Mouse (Mus musculus) lung, embryonic 15.5 days (tissue): ENCODE data around the gene Fam172a. TPM values are rescaled to one million over a fixed set of nuclear protein-coding genes. Genes with fewer than 3 reads are reported as not detected.

ENCODE experiments used
- ATAC-seq: fragments of 200-750 bp; cut with Nextera tagmentation; 2 replicates; pipeline ENCODE4 v1.8.0; 2017; ENCODE audit warnings: moderate number of reproducible peaks, borderline replicate concordance; ENCODE audit not compliant: low FRiP score, low TSS enrichment; ENCODE audit errors: extremely low read depth
- H3K27ac ChIP-seq: fragments of 300-500 bp; sonication (generic); 2 replicates; pipeline ENCODE4 v1.5.1; 2015; ENCODE audit warnings: moderate library complexity, mild to moderate bottlenecking, inconsistent platforms
- H3K27me3 ChIP-seq: fragments of 300-500 bp; sonication (generic); 2 replicates; pipeline ENCODE4 v1.6.1; 2015; ENCODE audit warnings: inconsistent platforms
- H3K36me3 ChIP-seq: fragments of 300-500 bp; sonication (generic); 2 replicates; pipeline ENCODE4 v1.6.1; 2015; ENCODE audit warnings: inconsistent platforms
- H3K4me1 ChIP-seq: fragments of 300-500 bp; sonication (generic); 2 replicates; pipeline ENCODE4 v1.6.1; 2015; ENCODE audit warnings: inconsistent platforms
- H3K4me2 ChIP-seq: fragments of 300-500 bp; sonication (generic); 2 replicates; pipeline ENCODE4 v1.6.1; 2015; ENCODE audit warnings: inconsistent platforms, mild to moderate bottlenecking, moderate library complexity
- H3K4me3 ChIP-seq: fragments of 300-500 bp; sonication (generic); 2 replicates; pipeline ENCODE4 v1.5.1; 2015; ENCODE audit warnings: mild to moderate bottlenecking, inconsistent platforms
- H3K9ac ChIP-seq: fragments of 300-500 bp; sonication (generic); 2 replicates; pipeline ENCODE4 v1.6.1; 2015; ENCODE audit warnings: inconsistent platforms
- H3K9me3 ChIP-seq: fragments of 300-500 bp; sonication (generic); 2 replicates; pipeline ENCODE4 v1.6.1; 2016; ENCODE audit warnings: inconsistent platforms
- WGBS: fragments of 180-500 bp; shearing (Covaris S2); methylation state at CpG from one replicate; pipeline ENCODE4 v1.1.7; 2015; 5-methylcytosine and 5-hydroxymethylcytosine counted together
- polyA plus RNA-seq: library from polyadenylated mRNA; unstranded; fragments of >200 nt; fragmentation: Nextera tagmentation; extraction: Ambion mirVana; gene quantifications from 2 replicates; pipeline ENCODE4 v1.2.1, GENCODE M21; 2015

The Fam172a gene
- polyA plus RNA-seq, 1 experiment from 2014 or later, result 32.6 TPM

GRCm38 (mm10) chr13:78197819-78198390 is 496.1 kb downstream of the Fam172a start:
- Histone ChIP-seq H3K4me3 (peak overlapping the region; percentile 70), H3K4me1 (peaks cover 22% of the 10 kb centered on the region), H3K4me2 (peak overlapping the region; percentile 88), H3K27me3 (peaks cover 47% of the 10 kb centered on the region), H3K27ac (peak overlapping the region; percentile 88), H3K9me3 (no peaks in the 10 kb centered on the region), H3K9ac (peak overlapping the region; percentile 76), H3K36me3 (no peaks in the 10 kb centered on the region)
- WGBS, result under 1% methylated on average over 28 of the region's 33 CpGs
- peak; percentile 19; the same call in 1 of the 2 replicates for ATAC-seq

- Histone ChIP-seq H3K27me3 (peaks cover 46% of the 10 kb centered on the region), H3K4me1 (peaks cover 19% of the 10 kb centered on the region), H3K27ac (peak overlapping the region; percentile 88), H3K4me3 (peak overlapping the region; percentile 70), H3K9ac (peak overlapping the region; percentile 76), H3K9me3 (no peaks in the 10 kb centered on the region), H3K36me3 (no peaks in the 10 kb centered on the region), H3K4me2 (peak overlapping the region; percentile 88)
- 1% methylated on average over 31 of the region's 63 CpGs for WGBS
- ATAC-seq, result no peak
Observed at GRCm38 (mm10) chr13:78198391-78198870, 496.6 kb downstream of the Fam172a start.

- H3K4me1 ChIP-seq, result peaks cover 18% of the 10 kb centered on the region
- peak overlapping the region; percentile 88 for H3K27ac ChIP-seq
- H3K36me3 ChIP-seq, result no peaks in the 10 kb centered on the region
- H3K4me3 ChIP-seq, result peak overlapping the region; percentile 70
- peaks cover 42% of the 10 kb centered on the region for H3K27me3 ChIP-seq
- H3K9ac ChIP-seq, result peak overlapping the region; percentile 76
- H3K4me2 ChIP-seq, result peak overlapping the region; percentile 88
- peak; percentile 39 for ATAC-seq
- H3K9me3 ChIP-seq, result no peaks in the 10 kb centered on the region
- WGBS, result under 1% methylated on average over 57 of the region's 92 CpGs
Observed at GRCm38 (mm10) chr13:78198871-78199641, 497.2 kb downstream of the Fam172a start.

GRCm38 (mm10) chr13:78199642-78200160 is 497.9 kb downstream of the Fam172a start, which contains the start of gene Nr2f1:
Gene Nr2f1 (minus strand): TSS chr13:78199757.
- H3K27me3 ChIP-seq, result peaks cover 35% of the 10 kb centered on the region
- peaks cover 16% of the 10 kb centered on the region for H3K4me1 ChIP-seq
- no peaks in the 10 kb centered on the region for H3K9me3 ChIP-seq
- H3K4me2 ChIP-seq, result peak within 1 kb of the TSS; percentile 88
- peak within 1 kb of the TSS; percentile 88 for H3K27ac ChIP-seq
- H3K4me3 ChIP-seq, result peak within 1 kb of the TSS; percentile 70
- 0% methylated on average over 14 of the region's 14 CpGs for WGBS
- H3K36me3 ChIP-seq, result no peaks in the 10 kb centered on the region
- peak within 1 kb of the TSS; percentile 76 for H3K9ac ChIP-seq
- no peak for ATAC-seq

GRCm38 (mm10) chr13:78200407-78200806 is 498.6 kb downstream of the Fam172a start:
- H3K36me3 ChIP-seq, result no peaks in the 10 kb centered on the region
- peak overlapping the region; percentile 24; the same call in 1 of the 2 replicates for H3K9ac ChIP-seq
- H3K27ac ChIP-seq, result peak overlapping the region; percentile 66

GRCm38 (mm10) chr13:78200991-78201870 is 499.4 kb downstream of the Fam172a start:
- peak overlapping the region; percentile 44; the same call in 1 of the 2 replicates for H3K27ac ChIP-seq
- H3K36me3 ChIP-seq, result no peaks in the 10 kb centered on the region
- H3K9ac ChIP-seq, result no peak overlapping the region
- peak; percentile 72 for ATAC-seq
- H3K4me3 ChIP-seq, result peak overlapping the region; percentile 70
- H3K4me2 ChIP-seq, result peak overlapping the region; percentile 88
- H3K4me1 ChIP-seq, result peaks cover 8% of the 10 kb centered on the region; the same call in 1 of the 2 replicates
- WGBS, result under 1% methylated on average over 26 of the region's 30 CpGs
- peaks cover 30% of the 10 kb centered on the region for H3K27me3 ChIP-seq
- H3K9me3 ChIP-seq, result no peaks in the 10 kb centered on the region

More at GRCm38 (mm10) chr13:78200407-78200806, 498.6 kb downstream of the Fam172a start:
- Histone ChIP-seq H3K4me1 (peaks cover 9% of the 10 kb centered on the region), H3K27me3 (peaks cover 32% of the 10 kb centered on the region), H3K4me3 (peak overlapping the region; percentile 70), H3K9me3 (no peaks in the 10 kb centered on the region), H3K4me2 (peak overlapping the region; percentile 88)
- WGBS, result 0% methylated on average over 8 of the region's 9 CpGs
- peak; percentile 32; the same call in 1 of the 2 replicates for ATAC-seq

GRCm38 (mm10) chr13:78201871-78202565 is 500.2 kb downstream of the Fam172a start:
- Histone ChIP-seq H3K9ac (peak overlapping the region; percentile 42; the same call in 1 of the 2 replicates), H3K27me3 (peaks cover 30% of the 10 kb centered on the region), H3K27ac (peak overlapping the region; percentile 44), H3K4me3 (peak overlapping the region; percentile 70), H3K4me2 (peak overlapping the region; percentile 88), H3K4me1 (peaks cover 8% of the 10 kb centered on the region; the same call in 1 of the 2 replicates), H3K36me3 (no peaks in the 10 kb centered on the region), H3K9me3 (no peaks in the 10 kb centered on the region)
- peak; percentile 19; the same call in 1 of the 2 replicates for ATAC-seq
- under 1% methylated on average over 22 of the region's 22 CpGs for WGBS

- Histone ChIP-seq H3K9ac (peak overlapping the region; percentile 48), H3K27me3 (peaks cover 35% of the 10 kb centered on the region), H3K4me3 (peak overlapping the region; percentile 70), H3K4me2 (peak overlapping the region; percentile 88), H3K9me3 (no peaks in the 10 kb centered on the region), H3K4me1 (peaks cover 8% of the 10 kb centered on the region; the same call in 1 of the 2 replicates), H3K36me3 (no peaks in the 10 kb centered on the region), H3K27ac (peak overlapping the region; percentile 76)
- under 1% methylated on average over 47 of the region's 47 CpGs for WGBS
- ATAC-seq, result peak; percentile 1; the same call in 1 of the 2 replicates
Observed at GRCm38 (mm10) chr13:78202574-78203347, 500.9 kb downstream of the Fam172a start.

GRCm38 (mm10) chr13:78203348-78204061 is 501.7 kb downstream of the Fam172a start:
- Histone ChIP-seq H3K27ac (peak overlapping the region; percentile 76), H3K4me1 (peaks cover 5% of the 10 kb centered on the region; the same call in 1 of the 2 replicates), H3K9me3 (no peaks in the 10 kb centered on the region), H3K27me3 (peaks cover 43% of the 10 kb centered on the region), H3K4me2 (peak overlapping the region; percentile 88), H3K36me3 (no peaks in the 10 kb centered on the region), H3K9ac (peak overlapping the region; percentile 48), H3K4me3 (peak overlapping the region; percentile 70)
- ATAC-seq, result peak; percentile 24; the same call in 1 of the 2 replicates
- under 1% methylated on average over 35 of the region's 37 CpGs for WGBS
